Mouse (Mus musculus) heart, adult 2 months (tissue): ENCODE data around the gene Slc38a10.

Experiments used
- CTCF ChIP-seq: fragments of 200-600 bp; IDR thresholded peaks from 2 replicates; pipeline ENCODE4 v1.8.1; 2022; ENCODE audit warnings: antibody characterized with exemption, mild to moderate bottlenecking, moderate library complexity
- EP300 ChIP-seq: fragments of 200-500 bp; IDR thresholded peaks from 2 replicates; pipeline ENCODE4 v1.6.1; 2011; ENCODE audit warnings: low read depth, low read length, control low read depth; ENCODE audit not compliant: insufficient read depth
- POLR2A ChIP-seq: fragments of 200-500 bp; IDR thresholded peaks from 2 replicates; pipeline ENCODE4 v1.6.1; 2011; ENCODE audit warnings: mild to moderate bottlenecking, low read depth, low read length, control low read depth; ENCODE audit not compliant: insufficient read depth

DNA sequence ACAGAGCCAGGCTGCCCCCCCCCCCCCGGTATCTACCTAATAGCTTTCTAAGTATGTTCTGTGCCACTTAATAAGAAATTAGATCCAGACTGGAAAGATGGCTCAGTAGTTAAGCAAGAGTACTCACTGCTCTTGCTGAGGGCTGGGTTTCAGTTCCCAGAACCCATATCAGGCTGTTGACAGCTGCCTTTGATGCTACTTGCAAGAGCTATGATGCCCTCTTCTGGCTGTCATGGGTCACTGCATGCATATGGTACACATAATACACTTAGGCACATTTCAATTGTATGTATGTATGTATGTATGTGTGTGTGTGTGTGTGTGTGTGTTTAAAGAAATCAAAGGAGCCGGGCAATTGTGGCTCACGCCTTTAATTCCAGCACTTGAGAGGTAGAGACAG lies 12.1 kb upstream of the Slc38a10 start:
- TF ChIP-seq CTCF (peak; percentile 44), POLR2A (no peak), EP300 (no peak)
